Mouse (Mus musculus): Measurements from ENCODE around the gene Tas2r106. TPM values are rescaled to one million over a fixed set of nuclear protein-coding genes. Genes with fewer than 3 reads are reported as not detected.

The Tas2r106 gene
- not detected in 2 replicates for polyA plus RNA-seq (2021; fragmentation: Nextera tagmentation)
- long read RNA-seq, experiment 1: 0 reads
- long read RNA-seq, experiment 2: 0 reads

DNA sequence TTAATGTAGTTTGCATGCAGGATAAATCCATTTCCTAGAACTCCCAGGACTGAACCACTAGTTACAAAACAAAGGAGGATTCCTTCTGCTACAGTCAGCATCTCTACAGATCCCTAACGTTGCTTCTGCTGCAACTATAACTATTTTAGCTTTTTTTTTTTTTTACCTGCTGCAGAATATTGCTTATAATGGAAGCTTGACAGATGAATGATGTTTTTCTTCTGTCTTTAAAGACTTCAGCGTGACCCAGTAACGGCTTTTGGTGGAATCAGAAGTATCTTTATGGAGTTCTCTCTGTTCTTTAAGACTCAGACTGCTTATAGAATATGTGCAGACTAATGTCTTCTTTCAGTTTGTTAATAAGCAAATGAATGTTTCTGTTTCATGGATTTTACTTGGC is at the start of gene Tas2r106:
Gene Tas2r106 (minus strand): TSS at position 101 of the 400 bp plus-strand sequence.

DNA sequence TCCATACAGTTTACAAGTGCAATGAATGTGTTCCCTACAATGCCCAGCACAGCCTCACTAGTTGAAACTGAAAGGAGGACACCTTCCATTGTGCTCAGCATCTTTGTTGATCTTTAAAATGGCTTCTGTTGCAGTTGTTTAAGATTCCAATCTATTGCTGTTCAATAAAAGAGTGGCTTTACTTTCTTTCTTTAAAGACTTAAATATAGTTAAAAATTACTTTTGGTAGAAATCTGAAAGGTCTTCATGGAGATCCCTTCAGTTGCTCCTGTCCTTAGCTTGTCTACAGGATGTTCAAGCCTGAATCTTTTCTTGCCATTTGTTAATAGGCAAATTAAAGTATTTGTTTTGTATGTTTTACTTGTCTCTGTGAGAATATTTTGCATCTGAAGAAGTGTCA is 11.3 kb upstream of the Tas2r106 start, which contains the start of gene Tas2r114:
Gene Tas2r114 (minus strand): TSS at position 101 of the 400 bp plus-strand sequence.

DNA sequence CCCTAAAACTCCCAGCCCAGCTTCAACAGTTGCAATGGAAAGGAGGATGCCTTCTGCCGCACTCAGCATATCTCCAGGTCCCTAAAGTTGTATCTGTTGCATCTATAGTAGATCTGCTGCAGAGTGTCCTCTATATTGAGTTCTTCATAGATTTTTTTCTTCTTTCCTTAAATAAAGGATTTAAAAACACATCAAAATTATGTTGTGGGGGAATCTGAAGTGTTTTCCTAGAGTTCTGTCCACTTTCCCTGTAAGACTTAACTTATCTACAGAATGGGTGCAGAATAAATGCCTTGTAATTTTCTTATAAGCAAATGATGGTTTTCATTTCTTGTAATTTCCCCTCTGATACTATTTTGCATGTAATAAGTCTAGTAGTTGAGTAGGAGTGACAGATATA is 8.7 kb upstream of the Tas2r106 start, which contains the start of gene Tas2r105:
Gene Tas2r105 (minus strand): TSS at position 101 of the 400 bp plus-strand sequence.

DNA sequence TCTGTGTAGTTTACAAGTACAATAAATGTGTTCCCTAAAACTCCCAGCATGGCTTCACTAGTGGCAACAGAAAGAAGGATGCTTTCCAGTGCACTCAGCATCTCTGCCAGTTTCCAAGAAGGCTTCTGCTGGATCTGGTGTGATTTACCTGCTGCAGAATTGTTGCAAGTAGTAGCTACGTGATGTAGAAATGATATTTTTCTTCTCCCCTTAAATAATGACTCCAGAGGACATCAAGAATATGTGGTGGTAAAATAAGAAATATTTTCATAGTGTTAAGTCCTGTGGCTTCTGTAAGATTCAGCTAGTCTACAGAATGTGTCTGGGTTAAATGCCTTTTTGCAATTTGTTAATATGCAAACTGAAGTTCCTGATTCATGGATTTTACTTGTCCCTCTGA is 7.0 kb upstream of the Tas2r106 start, which contains the start of gene Tas2r104:
Gene Tas2r104 (minus strand): TSS at position 101 of the 400 bp plus-strand sequence.

DNA sequence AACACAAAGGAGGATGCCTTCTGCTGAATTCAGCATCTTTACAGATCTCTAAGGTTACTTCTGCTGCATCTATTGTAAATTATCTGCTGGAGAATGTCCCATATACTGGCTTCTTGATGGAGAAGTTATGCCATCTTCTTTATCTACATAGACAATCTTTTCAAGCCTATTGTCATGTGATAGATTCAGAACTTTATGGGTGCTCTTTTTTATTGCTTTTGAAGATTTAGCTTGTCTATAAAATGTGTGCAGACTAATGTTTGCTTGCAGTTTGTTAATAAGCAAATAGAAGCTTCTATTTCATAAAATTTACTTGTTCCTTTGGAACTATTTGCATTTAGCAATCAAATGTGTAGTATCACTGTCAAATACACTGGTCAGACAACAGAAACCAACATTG is 18.6 kb downstream of the Tas2r106 start, which contains the start of gene Tas2r107:
Gene Tas2r107 (minus strand): TSS at position 101 of the 400 bp plus-strand sequence.

DNA sequence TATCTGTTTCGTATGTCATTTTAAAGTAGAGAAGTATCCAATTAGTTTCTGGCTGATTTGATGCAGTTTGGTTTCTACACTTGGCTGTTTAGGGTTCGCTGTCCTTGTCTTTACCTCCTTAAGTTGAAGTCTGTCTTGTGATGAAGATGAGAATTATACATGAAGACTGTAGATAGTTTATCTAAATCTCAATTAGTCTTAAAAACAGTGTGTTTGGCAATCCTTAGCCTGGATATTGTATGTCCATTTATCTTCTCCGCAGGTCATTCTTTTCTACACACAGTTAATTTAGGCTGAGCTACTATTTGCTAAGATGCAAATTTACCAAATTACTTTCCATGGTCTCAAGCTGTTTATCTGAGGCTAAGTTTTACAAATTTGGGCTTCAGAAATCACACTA is 47.9 kb downstream of the Tas2r106 start, which contains the start of gene Tas2r130:
Gene Tas2r130 (minus strand): TSS at position 101 of the 400 bp plus-strand sequence.

Other genes with a start within 250 kb of the Tas2r106 start
- gene 5430401F13Rik, start 192.5 kb downstream of the Tas2r106 start, polyA plus RNA-seq (2021; fragmentation: Nextera tagmentation): not detected in 2 replicates
- not detected in 2 replicates for gene Gm6619, start 192.5 kb downstream of the Tas2r106 start, polyA plus RNA-seq (2021; fragmentation: Nextera tagmentation)
- gene Tas2r130, start 48.0 kb downstream of the Tas2r106 start, polyA plus RNA-seq (2021; fragmentation: Nextera tagmentation): not detected in 2 replicates
- not detected in 2 replicates for gene Tas2r107, start 18.7 kb downstream of the Tas2r106 start, polyA plus RNA-seq (2021; fragmentation: Nextera tagmentation)
- not detected in 2 replicates for gene Tas2r104, start 6.9 kb upstream of the Tas2r106 start, polyA plus RNA-seq (2021; fragmentation: Nextera tagmentation)
- not detected in 2 replicates for gene Tas2r105, start 8.6 kb upstream of the Tas2r106 start, polyA plus RNA-seq (2021; fragmentation: Nextera tagmentation)
- not detected in 2 replicates for gene Tas2r114, start 11.2 kb upstream of the Tas2r106 start, polyA plus RNA-seq (2021; fragmentation: Nextera tagmentation)